Mouse (Mus musculus) urinary bladder, postnatal 14 days (tissue): ENCODE measurements around the gene C130079G13Rik.
"Not testable (repeated sequence)": the region's sequence is repeated elsewhere in the genome, so short reads cannot be mapped to it uniquely, and the experiment has no call there.

Experiments
- DNase-seq: peaks from one replicate; pipeline ENCODE4 v3.0.0; 2021; ENCODE audit warnings: low spot score

Gene C130079G13Rik

DNA sequence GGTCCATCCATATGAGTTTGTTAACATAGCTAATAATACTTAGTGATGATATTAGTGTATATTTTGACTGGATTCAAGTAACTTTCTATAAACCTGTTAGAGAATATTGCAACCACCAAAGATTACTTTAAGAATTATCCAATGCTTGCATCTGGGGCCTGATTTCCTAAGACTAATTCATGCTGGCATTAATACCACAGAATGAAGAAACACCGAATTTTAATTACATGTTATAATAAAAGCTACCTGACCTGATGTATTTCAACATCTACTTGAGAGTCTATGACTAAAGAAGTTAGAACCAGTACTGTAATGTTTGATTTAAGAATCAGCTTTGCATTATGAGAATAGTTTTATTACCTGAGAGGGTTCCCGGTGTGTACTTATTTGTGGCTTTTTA lies at the start of gene C130079G13Rik:
TSS of gene C130079G13Rik (plus strand) at position 301 of the 400 bp plus-strand sequence.
- no peak for DNase-seq

DNA sequence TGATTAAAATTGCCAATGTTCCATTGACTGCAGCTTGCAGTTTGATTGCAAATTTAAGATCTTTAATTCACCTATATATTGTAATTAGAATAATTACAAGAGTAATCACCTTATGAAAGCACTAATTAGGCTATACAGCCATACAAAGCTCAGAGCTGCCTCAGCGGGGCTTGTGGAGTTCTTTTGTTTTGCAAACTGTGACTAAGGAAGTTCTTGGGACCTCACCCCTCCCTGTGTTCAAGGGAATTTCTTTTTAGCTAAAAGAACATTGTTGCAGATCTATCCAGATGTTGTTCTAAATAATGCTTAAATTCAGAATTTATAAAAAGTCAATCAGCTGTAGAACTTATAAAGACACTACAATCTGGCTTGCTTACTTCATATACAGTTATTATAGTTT lies 47.4 kb upstream of the C130079G13Rik start:
- DNase-seq: not testable (repeated sequence)

DNA sequence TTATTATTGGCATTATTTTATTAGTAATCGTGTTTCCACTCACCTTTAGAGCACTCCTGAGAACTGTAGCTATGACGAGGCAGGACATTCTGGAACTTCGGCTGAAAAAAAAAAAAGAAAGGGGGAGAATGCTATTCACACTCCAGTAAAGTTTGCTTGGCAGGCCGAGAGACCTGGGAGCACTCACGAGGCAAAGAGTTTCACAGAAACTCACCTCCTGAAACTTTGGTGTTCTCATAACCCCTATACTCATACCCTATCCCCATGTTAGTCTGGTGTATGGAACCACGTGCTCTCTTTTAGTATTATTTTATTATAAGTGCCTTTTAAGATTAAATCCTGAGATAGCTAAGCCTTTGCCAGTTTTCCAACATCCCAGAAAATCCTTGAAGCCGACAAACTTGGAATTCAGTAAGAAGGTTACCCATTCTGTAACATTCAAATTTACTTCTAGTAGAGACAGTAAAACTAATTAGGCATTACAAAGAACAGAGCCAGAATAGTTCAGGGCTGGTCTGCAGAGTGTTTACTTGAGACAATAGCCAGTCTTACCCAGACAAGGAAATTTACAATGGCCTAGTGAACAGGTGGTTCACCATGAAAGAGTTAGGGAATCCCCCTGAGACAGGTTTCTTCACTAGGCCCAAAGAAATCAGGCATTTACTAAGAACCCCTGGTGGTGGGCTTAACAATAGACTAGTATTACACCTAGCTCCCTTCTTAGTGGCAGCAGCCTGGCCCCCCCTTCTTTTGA lies 45.0 kb upstream of the C130079G13Rik start:
- not testable (repeated sequence) for DNase-seq

DNA sequence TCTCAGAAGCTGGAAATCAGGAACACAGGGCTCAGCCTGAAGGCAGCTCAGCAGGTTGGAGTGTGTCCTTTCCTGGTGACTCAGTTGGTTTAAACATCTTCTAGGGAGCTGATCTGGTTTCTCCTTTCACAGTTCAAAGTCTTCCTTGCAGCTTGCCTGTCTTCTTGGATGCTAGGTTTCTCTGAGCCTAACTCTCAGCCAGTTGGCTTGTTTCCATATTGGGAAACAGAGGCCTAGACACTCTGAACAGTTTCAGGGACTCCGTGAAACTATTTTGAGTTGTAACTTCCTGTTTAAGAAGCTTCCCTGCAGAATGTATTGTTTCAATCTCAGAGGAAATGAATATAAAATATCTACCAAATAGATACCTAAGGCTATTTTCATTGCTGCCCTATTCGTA lies 31.7 kb upstream of the C130079G13Rik start:
- DNase-seq: no peak

DNA sequence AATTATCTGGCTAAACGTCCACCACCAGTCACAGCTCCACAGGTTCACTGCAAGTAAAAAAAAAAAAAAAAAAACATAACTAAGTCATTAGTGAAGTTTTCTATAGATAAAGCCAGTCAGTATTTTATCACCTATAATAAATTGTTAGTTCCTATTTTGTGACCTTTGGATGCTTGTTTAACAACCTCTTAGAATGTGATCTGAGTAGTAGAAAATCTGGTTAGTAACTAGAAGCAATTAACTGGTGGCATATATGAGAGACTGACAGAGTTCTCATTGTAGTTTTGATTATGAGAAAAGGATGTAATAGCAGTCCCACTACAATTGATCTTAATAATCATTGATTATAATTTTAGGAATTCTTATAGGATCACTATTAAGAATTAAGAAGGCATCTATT lies 9.6 kb downstream of the C130079G13Rik start:
- DNase-seq: no peak

DNA sequence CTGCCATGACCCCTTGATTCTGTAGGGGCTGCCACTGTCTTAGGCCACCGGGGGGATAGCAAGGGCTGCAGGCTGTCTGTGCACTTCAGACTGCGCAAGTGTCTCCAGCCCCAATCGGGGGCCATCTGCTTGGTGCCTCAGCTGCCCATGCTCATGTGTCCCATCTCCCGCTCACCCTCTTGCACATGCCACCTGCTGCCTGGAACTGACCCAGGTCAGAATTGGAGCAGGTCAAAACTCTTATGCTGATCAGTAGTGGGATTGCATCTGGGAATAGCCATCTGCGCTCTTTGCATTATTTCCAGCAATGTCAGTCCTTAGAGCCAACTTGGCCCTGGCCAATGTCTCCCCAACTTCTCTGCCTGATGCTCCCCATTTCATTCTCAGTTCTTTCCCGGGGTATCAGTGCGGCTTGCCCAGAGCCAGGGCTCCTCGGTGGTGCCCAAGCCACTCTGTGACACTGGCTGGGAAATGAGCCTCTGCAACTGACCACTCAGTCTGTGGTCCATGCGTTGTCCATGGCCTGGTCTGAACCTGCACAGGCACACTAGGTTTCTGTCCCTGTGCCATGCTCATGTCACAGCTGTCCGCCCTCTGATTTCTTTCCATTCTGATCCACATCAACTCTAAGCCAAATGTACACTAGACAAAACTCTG lies 22.4 kb downstream of the C130079G13Rik start:
- DNase-seq: no peak

DNA sequence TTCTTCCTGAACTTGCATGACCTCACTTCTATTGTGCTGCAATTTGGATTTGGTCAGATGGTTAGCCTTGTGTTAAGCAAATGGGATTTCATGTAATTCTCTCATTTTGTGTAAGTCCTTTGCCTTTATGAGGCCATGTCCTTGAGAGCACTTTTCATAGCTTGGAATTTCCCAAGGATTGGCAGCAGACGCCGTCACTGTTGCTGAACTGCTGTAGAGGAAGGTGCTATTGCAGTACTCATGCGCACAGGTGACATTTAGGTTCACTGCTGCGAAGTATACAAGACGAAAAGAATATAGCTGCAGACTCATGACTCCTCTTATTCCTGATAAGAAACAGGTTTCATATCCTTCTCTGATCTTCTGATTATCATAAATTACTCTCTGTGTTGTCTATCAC lies 45.9 kb downstream of the C130079G13Rik start:
- no peak for DNase-seq

DNA sequence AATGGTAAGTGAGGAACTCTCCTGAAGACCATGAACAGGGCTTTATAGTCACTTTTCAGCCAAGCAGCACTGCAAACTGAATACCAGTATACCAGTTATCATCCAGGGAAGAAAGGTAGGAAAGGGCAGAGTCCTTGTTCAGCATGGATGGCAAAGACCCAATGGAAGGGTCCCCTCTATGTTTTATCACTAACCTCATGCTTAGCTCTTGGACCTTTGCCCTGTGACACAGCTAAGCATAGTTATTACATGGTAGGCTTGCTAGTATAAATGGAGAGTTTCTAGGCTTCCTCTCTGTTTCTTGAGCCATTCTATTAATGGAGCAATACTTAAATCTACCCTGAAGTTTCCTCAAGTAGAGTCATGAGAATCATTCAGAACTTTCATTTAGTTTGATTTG lies 49.6 kb downstream of the C130079G13Rik start:
- no peak for DNase-seq
